Mouse (Mus musculus): Measurements from ENCODE around the gene Srgap3. TPM values are rescaled to one million over a fixed set of nuclear protein-coding genes. Genes with fewer than 3 reads are reported as not detected.

The Srgap3 gene
- polyA plus RNA-seq, 1 experiment from 2014 or later = 0.13 TPM

- Histone ChIP-seq H3K27me3 (ENCODE audit: insufficient read depth, low read length) (no peaks in the 10 kb centered on the region), H3K4me1 (ENCODE audit: insufficient read depth) (no peaks in the 10 kb centered on the region), H3K9me3 (ENCODE audit: low read length) (no peaks in the 10 kb centered on the region), H3K9ac (replicated peaks) (no peak overlapping the region), H3K27ac (ENCODE audit: low read depth) (no peak overlapping the region), H3K4me3 (ENCODE audit: low read depth, low read length) (no peak overlapping the region), H3K4me2 (ENCODE audit: low read depth, low read length) (no peak overlapping the region), H3K36me3 (replicated peaks; ENCODE audit: insufficient read depth, low read length) (no peaks in the 10 kb centered on the region)
- no peak for DNase-seq
- WGBS (ENCODE audit: insufficient replicate concordance) = 80% methylated on average over 15 of the region's 15 CpGs
- no peak for ATAC-seq
- no peak for TF ChIP-seq EP300 (IDR thresholded peaks at IDR 0.05; ENCODE audit: low read depth)
- no peak for TF ChIP-seq CTCF (IDR thresholded peaks at IDR 0.05; ENCODE audit: low read depth)
Measured at GRCm38 (mm10) chr6:112809658-112810520, 137.2 kb downstream of the Srgap3 start.

GRCm38 (mm10) chr6:112808738-112809137 lies 138.3 kb downstream of the Srgap3 start:
- no peaks in the 10 kb centered on the region for H3K9me3 ChIP-seq (ENCODE audit: low read length)
- no peak for TF ChIP-seq EP300 (IDR thresholded peaks at IDR 0.05; ENCODE audit: low read depth)
- TF ChIP-seq CTCF (IDR thresholded peaks at IDR 0.05; ENCODE audit: low read depth) = no peak
- H3K4me1 ChIP-seq (ENCODE audit: insufficient read depth) = no peaks in the 10 kb centered on the region
- DNase-seq (no peak), ATAC-seq (no peak)
- H3K4me2 ChIP-seq (ENCODE audit: low read depth, low read length) = no peak overlapping the region
- H3K36me3 ChIP-seq (replicated peaks; ENCODE audit: insufficient read depth, low read length) = no peaks in the 10 kb centered on the region
- no peak overlapping the region for H3K4me3 ChIP-seq (ENCODE audit: low read depth, low read length)
- no peak overlapping the region for H3K9ac ChIP-seq (replicated peaks)
- WGBS (ENCODE audit: insufficient replicate concordance) = 79% methylated on average over 9 of the region's 9 CpGs
- H3K27me3 ChIP-seq (ENCODE audit: insufficient read depth, low read length) = no peaks in the 10 kb centered on the region
- H3K27ac ChIP-seq (ENCODE audit: low read depth) = no peak overlapping the region

- no peak for ATAC-seq
- DNase-seq = no peak
- H3K27me3 ChIP-seq (ENCODE audit: insufficient read depth, low read length) = no peaks in the 10 kb centered on the region
- H3K36me3 ChIP-seq (replicated peaks; ENCODE audit: insufficient read depth, low read length) = no peaks in the 10 kb centered on the region
- no peak overlapping the region for H3K4me3 ChIP-seq (ENCODE audit: low read depth, low read length)
- H3K27ac ChIP-seq (ENCODE audit: low read depth) = no peak overlapping the region
- H3K9ac ChIP-seq (replicated peaks) = no peak overlapping the region
- no peaks in the 10 kb centered on the region for H3K9me3 ChIP-seq (ENCODE audit: low read length)
- no peak overlapping the region for H3K4me2 ChIP-seq (ENCODE audit: low read depth, low read length)
- 66% methylated on average over 3 of the region's 3 CpGs for WGBS (ENCODE audit: insufficient replicate concordance)
- TF ChIP-seq EP300 (IDR thresholded peaks at IDR 0.05; ENCODE audit: low read depth) (no peak), CTCF (IDR thresholded peaks at IDR 0.05; ENCODE audit: low read depth) (no peak)
- H3K4me1 ChIP-seq (ENCODE audit: insufficient read depth) = no peaks in the 10 kb centered on the region
Measured at GRCm38 (mm10) chr6:112801917-112802316, 145.1 kb downstream of the Srgap3 start.

GRCm38 (mm10) chr6:112798378-112798777 lies 148.7 kb downstream of the Srgap3 start:
- no peak overlapping the region for H3K4me2 ChIP-seq (ENCODE audit: low read depth, low read length)
- DNase-seq = no peak
- no peak overlapping the region for H3K4me3 ChIP-seq (ENCODE audit: low read depth, low read length)
- no peak for TF ChIP-seq CTCF (IDR thresholded peaks at IDR 0.05; ENCODE audit: low read depth)
- no peak for TF ChIP-seq EP300 (IDR thresholded peaks at IDR 0.05; ENCODE audit: low read depth)
- H3K27me3 ChIP-seq (ENCODE audit: insufficient read depth, low read length) = no peaks in the 10 kb centered on the region
- no peaks in the 10 kb centered on the region for H3K9me3 ChIP-seq (ENCODE audit: low read length)
- H3K27ac ChIP-seq (ENCODE audit: low read depth) = no peak overlapping the region
- ATAC-seq = no peak
- WGBS (ENCODE audit: insufficient replicate concordance) = 85% methylated on average over 5 of the region's 5 CpGs
- H3K9ac ChIP-seq (replicated peaks) = no peak overlapping the region
- no peaks in the 10 kb centered on the region for H3K4me1 ChIP-seq (ENCODE audit: insufficient read depth)
- H3K36me3 ChIP-seq (replicated peaks; ENCODE audit: insufficient read depth, low read length) = no peaks in the 10 kb centered on the region

GRCm38 (mm10) chr6:112796607-112797006 lies 150.5 kb downstream of the Srgap3 start:
- Histone ChIP-seq H3K27ac (ENCODE audit: low read depth) (no peak overlapping the region), H3K9me3 (ENCODE audit: low read length) (no peaks in the 10 kb centered on the region), H3K4me2 (ENCODE audit: low read depth, low read length) (no peak overlapping the region), H3K4me3 (ENCODE audit: low read depth, low read length) (no peak overlapping the region), H3K9ac (replicated peaks) (no peak overlapping the region), H3K36me3 (replicated peaks; ENCODE audit: insufficient read depth, low read length) (no peaks in the 10 kb centered on the region), H3K4me1 (ENCODE audit: insufficient read depth) (no peaks in the 10 kb centered on the region), H3K27me3 (ENCODE audit: insufficient read depth, low read length) (no peaks in the 10 kb centered on the region)
- ATAC-seq (no peak), DNase-seq (no peak)
- WGBS (ENCODE audit: insufficient replicate concordance) = 56% methylated on average over 2 of the region's 2 CpGs
- TF ChIP-seq EP300 (IDR thresholded peaks at IDR 0.05; ENCODE audit: low read depth) (no peak), CTCF (IDR thresholded peaks at IDR 0.05; ENCODE audit: low read depth) (no peak)

GRCm38 (mm10) chr6:112793887-112794286 lies 153.2 kb downstream of the Srgap3 start:
- no peak overlapping the region for H3K9ac ChIP-seq (replicated peaks)
- no peak overlapping the region for H3K4me3 ChIP-seq (ENCODE audit: low read depth, low read length)
- H3K4me1 ChIP-seq (ENCODE audit: insufficient read depth) = no peaks in the 10 kb centered on the region
- no peaks in the 10 kb centered on the region for H3K27me3 ChIP-seq (ENCODE audit: insufficient read depth, low read length)
- WGBS (ENCODE audit: insufficient replicate concordance) = 76% methylated on average over 5 of the region's 5 CpGs
- H3K27ac ChIP-seq (ENCODE audit: low read depth) = no peak overlapping the region
- DNase-seq (no peak), ATAC-seq (no peak)
- no peaks in the 10 kb centered on the region for H3K9me3 ChIP-seq (ENCODE audit: low read length)
- H3K36me3 ChIP-seq (replicated peaks; ENCODE audit: insufficient read depth, low read length) = no peaks in the 10 kb centered on the region
- no peak overlapping the region for H3K4me2 ChIP-seq (ENCODE audit: low read depth, low read length)
- no peak for TF ChIP-seq EP300 (IDR thresholded peaks at IDR 0.05; ENCODE audit: low read depth)
- TF ChIP-seq CTCF (IDR thresholded peaks at IDR 0.05; ENCODE audit: low read depth) = no peak

Data from liver, postnatal 0 days (tissue).